Mouse (Mus musculus): ENCODE measurements around the gene Dlgap1.

Gene Dlgap1

DNA sequence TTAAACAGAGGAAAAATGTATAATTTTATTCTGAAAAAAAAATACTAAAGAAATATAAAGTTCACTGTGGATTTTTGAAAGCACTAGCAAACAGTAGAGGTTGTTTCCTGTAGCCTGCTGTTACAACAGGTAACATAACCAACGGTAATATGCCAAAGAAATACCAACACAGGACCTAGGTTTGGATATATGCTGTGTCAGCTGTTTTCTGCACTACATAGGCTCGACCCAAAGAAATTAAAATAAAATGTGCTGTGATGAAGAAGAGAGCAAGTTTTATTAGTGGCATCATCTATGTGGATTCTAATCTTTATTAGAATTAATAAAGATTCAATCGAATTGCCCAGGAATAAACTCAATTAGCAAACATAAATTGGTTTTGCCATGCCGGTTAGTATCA, 378.5 kb downstream of the Dlgap1 start:
- no peak for DNase-seq

- no peak for DNase-seq
Observed at GRCm38 (mm10) chr17:70363561-70363960, 394.7 kb downstream of the Dlgap1 start.

DNA sequence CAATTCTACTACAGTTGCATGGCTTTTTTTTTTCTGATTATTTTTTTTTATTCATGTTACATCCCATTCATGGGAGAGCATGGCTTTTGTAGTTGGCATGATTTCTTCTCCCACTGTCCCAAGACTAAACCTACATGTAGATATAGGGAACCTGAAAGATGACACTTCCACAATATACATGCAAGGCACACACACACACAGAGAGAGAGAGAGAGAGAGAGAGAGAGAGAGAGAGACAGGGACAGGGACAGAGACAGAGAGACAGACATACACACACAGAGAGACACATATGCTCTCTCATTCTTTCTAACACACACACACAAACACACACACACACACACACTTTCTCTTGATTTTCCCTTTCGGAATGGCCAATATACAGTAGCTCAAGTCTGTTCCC, 395.1 kb downstream of the Dlgap1 start:
- no peak for DNase-seq

GRCm38 (mm10) chr17:70369124-70369523, 400.3 kb downstream of the Dlgap1 start:
- DNase-seq: no peak

- peak; percentile 2 for DNase-seq
Observed at GRCm38 (mm10) chr17:70377020-70377419, 408.1 kb downstream of the Dlgap1 start.

DNA sequence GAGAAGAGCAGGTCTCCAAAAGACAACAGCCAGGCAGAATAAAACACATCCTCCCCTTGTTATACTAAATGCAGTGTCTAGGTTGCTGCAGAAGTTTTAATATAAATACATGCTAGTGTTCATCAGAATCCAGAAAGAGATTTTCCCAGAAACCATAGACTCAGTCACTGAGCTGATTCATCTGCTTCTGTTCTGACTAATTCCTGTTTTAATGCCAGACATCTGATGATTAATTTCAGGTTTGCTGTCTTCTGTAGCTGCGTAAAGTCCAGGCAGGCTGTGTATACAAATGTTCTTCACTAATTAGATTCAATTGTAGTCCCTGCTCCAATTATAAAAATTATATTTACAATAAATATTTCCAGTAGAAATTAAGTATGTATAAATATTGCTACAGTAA, 419.6 kb downstream of the Dlgap1 start:
- no peak for DNase-seq

GRCm38 (mm10) chr17:70397220-70397619, 428.3 kb downstream of the Dlgap1 start:
- DNase-seq: peak; percentile 2

GRCm38 (mm10) chr17:70397708-70398107, 428.8 kb downstream of the Dlgap1 start:
- no peak for DNase-seq

DNA sequence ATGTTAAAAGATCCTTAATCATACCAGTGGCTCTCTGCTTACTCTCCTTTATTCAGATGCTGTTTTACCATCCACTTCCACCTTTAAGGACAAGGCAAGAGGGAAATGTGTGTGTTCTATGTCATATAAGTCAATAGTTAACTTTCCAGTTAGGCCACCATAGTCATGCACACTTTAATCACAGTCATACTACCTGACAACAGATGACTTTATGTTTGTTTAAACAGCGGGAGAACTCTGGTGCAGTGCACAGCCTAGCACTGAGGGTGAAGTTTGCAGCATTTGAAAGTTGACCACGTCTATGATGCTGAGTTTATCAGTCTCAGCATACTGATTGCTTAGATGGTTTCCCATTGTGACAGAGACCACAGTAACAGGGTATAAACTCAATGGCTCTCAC, 433.0 kb downstream of the Dlgap1 start:
- DNase-seq: no peak

DNA sequence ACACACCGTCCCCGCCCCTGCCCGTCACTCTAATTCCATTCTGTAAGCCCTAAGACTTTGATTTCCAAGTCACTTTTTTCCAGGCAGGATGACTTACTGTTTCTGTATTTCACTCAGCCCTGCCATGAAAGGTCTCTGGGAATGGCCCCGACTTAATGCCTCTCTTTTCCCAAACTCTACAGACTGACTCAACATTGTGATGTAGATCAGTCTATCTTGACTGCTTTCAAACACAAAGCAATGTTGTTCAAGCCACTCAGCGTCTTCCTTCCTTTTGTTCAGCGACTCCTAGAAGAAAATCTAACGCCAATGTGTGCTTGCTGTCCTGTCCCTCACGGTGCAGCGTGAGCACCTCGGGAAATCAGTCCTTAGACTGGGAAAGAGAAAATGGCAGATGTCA, 434.9 kb downstream of the Dlgap1 start:
- DNase-seq: no peak

- no peak for DNase-seq
Observed at GRCm38 (mm10) chr17:70414202-70414601, 445.3 kb downstream of the Dlgap1 start.

- no peak for DNase-seq
Observed at GRCm38 (mm10) chr17:70427866-70428265, 459.0 kb downstream of the Dlgap1 start.

DNA sequence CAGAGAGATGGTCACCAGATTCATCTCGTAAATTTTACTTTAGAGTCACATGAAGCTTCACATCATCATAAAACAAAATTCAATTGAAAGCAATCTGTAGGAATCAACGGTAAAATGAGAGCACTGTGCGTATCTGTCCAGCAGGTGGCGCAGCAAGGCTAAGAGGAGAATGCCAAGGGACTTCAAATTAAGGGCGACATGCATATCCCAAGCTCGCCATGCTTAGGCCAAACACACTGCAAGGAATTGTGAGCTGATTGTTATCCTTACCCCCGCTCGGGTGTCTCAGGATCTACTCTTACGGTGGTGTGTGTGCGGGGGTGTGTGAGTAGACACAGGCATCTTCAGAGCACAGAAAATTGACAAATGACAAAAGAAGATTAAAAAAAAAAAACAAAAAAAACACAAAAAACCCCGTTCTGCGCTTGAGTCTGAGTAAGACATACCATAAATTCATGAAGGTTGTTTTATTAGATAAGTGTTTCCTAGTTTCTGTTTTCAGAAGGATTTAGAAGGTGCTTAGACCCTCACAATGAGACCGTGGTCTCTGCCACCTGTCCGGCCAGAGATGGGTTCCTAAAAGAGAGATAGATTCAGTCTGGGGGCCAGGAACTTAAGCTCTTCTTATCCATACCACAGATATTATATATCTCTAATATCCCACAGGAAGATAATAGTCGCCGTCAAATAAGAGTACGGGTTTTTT, 461.0 kb downstream of the Dlgap1 start:
- peak; percentile 69 for DNase-seq

DNA sequence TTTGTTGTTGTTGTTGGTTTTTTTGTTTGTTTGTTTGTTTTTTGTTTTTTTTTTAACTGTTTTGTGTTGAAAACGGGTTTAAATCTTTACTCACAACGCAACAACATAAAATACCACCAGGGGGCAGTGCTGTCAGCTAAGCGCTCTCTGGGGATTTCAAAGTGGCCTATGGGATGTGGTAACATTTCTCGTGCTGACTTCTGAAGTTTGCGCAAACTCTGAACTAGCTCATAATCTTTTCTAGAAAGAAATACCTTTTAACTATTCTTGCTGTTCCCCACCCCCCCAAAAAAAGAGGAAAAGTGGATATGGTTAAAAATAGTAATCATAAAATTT, 461.5 kb downstream of the Dlgap1 start:
- DNase-seq: peak; percentile 44

- DNase-seq: no peak
Observed at GRCm38 (mm10) chr17:70432834-70433233, 464.0 kb downstream of the Dlgap1 start.

- DNase-seq: no peak
Observed at GRCm38 (mm10) chr17:70434549-70434948, 465.7 kb downstream of the Dlgap1 start.

- DNase-seq: no peak
Observed at GRCm38 (mm10) chr17:70435612-70436011, 466.7 kb downstream of the Dlgap1 start.

DNA sequence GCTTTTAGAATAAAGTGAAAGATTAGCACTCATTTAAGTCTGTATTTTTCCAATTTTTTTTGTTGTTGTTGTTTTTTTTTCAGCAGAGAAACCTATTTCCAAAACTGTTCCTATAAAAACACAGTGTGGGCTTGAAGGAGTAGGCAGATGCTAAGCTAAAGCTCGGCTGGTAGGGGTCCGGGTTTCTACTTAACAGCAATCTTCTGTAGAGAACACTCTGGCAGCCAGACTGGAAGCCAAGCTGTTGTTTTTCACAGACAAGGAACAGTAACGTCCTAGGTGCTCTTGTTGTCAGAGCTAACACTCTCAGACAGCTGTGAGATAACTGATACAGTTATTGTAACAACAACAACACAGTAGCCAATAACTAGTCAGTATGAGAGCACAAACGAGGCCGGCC, 468.4 kb downstream of the Dlgap1 start:
- DNase-seq: no peak

DNA sequence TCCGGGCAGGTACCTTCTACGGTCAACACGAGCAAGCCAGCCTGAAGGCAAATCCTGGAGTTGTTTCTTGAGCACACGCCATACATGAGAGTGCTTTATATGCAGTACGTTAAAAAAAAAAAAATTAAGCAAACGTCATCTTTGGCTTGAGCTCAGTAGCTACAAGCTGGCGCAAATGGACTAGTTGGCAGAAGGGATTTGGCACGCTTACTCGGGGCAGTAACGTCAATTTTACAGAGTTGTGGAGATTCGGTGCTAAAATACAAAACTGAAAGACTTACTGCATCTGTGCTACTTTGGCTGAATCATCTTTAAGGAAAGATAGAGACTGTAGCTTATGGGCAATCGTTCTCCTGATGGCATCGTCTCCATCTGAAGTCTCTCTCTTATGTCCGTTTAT, 474.1 kb downstream of the Dlgap1 start:
- DNase-seq: no peak

GRCm38 (mm10) chr17:70446451-70446850, 477.6 kb downstream of the Dlgap1 start:
- no peak for DNase-seq

GRCm38 (mm10) chr17:70455036-70455435, 486.2 kb downstream of the Dlgap1 start:
- no peak for DNase-seq

DNA sequence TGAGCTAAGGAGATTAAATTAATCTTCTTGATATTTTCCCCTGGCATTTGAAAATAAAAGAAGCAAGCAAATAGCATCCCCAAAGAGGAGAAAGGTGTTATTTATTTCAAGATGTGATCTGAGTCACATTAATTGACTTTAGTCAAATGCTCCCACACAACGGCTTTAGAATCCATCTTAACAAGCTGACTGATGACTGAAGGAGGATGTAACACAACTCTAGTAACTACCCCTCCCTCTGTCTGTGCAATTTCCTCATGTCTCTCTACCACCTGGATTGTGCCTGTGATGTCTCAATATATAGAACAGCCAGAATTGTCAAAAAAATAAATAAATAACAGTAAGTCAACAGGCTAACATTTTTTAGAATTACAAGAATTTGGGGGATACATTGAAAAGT, 488.2 kb downstream of the Dlgap1 start:
- DNase-seq: no peak

DNA sequence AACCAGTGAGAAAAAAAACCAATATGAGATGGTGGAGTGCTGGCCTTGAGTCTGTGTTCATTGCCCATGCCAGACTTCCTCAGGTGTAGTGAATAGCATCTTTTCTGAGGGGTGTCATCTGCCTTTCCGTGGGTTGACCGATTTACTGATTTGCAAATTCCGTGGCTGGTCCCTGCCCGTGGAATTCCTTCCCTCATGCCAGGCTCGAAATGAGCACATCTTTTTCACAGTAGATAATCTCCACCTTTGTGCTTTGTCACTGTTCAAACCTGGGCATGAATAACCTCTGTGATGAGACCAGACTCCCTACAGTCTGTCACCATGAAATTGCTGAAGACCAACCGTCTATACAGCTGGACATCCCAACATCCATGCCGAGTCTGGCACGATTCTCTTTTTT, 493.4 kb downstream of the Dlgap1 start:
- no peak for DNase-seq

DNA sequence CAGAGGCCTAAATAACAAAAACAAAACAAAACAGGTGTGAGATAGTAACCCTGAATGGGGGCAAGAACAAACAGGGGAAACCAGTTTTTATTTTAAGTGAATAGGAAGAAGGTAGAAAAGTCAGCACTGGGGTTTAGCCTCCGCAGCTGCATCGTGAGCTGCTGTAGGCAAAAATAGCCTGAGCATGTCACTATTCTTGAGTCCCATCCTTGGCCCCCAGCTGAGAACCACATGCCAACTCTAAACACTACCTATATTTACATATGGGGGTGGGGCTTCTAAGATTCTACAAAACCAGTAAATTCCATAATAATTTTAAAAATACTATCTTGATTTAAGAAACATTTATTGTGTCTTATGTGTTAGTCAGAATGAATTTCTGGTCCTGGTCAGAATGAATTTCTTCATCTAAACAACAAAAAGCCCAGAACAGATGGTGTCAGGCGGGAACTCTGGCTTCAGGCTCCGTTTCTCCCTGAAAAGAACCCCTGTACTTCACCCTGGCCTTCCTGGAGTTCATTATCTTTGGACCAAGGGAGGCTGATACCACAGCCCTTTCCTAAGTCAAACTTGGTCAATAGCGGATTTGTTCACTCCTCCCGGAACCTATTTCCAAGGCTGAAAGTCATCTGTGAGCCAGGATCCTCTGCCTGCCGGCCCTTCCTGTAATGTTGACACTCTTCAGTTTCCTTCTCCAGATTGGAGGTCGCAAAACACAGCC, 494.1 kb downstream of the Dlgap1 start:
- DNase-seq: no peak

DNA sequence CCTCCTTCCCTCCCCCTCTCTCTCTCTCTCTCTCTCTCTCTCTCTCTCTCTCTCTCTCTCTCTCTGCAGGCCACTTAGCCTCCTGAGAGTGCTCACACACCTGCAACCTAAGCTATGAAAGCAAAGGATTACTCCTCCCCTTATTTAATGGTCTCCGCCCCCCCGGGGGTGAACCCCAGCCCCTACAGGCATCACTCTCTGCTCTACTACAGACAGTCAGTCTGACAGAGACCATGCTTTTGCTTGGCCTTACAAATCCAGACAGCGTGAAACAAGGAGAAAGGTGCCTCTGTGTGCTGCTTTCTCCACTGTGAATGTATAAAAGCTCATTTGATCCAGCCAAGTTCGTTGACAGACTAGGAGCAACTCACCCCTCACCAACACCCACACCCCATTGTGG, 497.5 kb downstream of the Dlgap1 start:
- no peak for DNase-seq
